Mouse (Mus musculus) heart, adult 2 months (tissue): Measurements from ENCODE around the gene Sema3g.

ENCODE experiments used
- CTCF ChIP-seq: fragments of 200-600 bp; IDR thresholded peaks from 2 replicates; pipeline ENCODE4 v1.8.1; 2022; ENCODE audit warnings: antibody characterized with exemption, mild to moderate bottlenecking, moderate library complexity
- EP300 ChIP-seq: fragments of 200-500 bp; IDR thresholded peaks from 2 replicates; pipeline ENCODE4 v1.6.1; 2011; ENCODE audit warnings: low read depth, low read length, control low read depth; ENCODE audit not compliant: insufficient read depth
- POLR2A ChIP-seq: fragments of 200-500 bp; IDR thresholded peaks from 2 replicates; pipeline ENCODE4 v1.6.1; 2011; ENCODE audit warnings: mild to moderate bottlenecking, low read depth, low read length, control low read depth; ENCODE audit not compliant: insufficient read depth

DNA sequence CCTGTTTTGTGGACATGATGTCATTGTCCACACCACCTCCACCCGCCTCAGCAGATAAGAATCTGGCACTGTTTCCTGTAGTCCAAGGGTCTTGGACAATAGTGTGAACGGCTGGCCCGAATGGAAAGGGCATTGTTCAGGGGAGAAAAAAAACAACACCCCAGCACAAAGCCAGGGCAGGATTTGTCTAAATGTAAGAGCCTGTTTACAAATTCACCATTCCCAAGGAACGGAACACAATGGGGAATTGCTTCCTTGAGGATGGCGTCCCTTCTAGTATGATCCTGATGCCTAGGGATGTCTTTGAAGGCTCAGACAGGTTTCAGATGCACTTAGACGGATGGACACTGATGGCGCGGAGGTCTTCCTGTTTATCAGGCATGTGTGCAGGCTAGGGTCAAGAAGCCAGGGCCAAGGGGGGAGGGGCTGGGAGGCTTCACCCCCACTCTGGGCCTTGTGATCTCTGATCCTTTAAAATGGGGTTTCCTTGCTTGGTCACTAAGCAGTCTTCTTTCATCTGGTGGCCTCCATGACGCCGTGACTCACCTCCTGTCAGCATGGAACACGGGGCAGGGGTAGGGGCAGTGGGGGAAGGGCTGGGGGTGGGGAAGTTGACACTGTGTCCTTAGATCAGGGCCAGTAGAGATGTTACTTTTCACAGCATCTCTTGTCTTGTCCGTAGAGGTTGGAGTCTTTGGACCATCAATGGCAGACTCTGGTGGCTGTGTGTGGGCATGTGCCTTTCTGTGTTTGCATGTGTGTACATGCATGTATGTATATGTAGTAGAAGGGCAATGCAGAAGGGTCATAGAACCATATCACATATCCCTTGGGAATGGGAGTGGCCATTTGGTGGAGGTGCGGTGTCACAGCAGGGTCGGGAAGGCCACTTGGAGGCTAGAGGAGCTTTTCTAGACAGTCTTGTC lies 15.7 kb downstream of the Sema3g start:
- TF ChIP-seq CTCF (no peak), POLR2A (0 out of 2 replicates have a peak, but pooled peaks have one; percentile 39), EP300 (peak; percentile 90; the same call in 1 of the 2 replicates)
